Mouse (Mus musculus) MEL (cell line): Measurements from ENCODE around the gene Mtrf1. TPM values are rescaled to one million over a fixed set of nuclear protein-coding genes. Genes with fewer than 3 reads are reported as not detected.
A peak's percentile ranks its signal among the peaks of the same experiment; 100 is the strongest.

Experiments
- DNase-seq: peaks from one replicate; pipeline ENCODE4 v3.0.0; 2011; ENCODE audit warnings: low read depth, low spot score
- H3K27ac ChIP-seq: 2 replicates; pipeline ENCODE4 v1.5.1; 2012; ENCODE audit warnings: low read depth, mild to moderate bottlenecking, control low read depth, low read length, moderate library complexity; ENCODE audit not compliant: control insufficient read depth
- H3K27me3 ChIP-seq, 2 experiments: fragments of 150-350 bp in 1 of 2; sonication (generic) in 1 of 2; 2 replicates each; pipeline ENCODE4 v1.6.1; 2012; ENCODE audit warnings: low read length in 2 of 2, mild to moderate bottlenecking in 2 of 2, improper control_type of control experiment in 1 of 2, moderate library complexity in 1 of 2; ENCODE audit not compliant: insufficient read depth in 2 of 2, control insufficient read depth in 1 of 2
- H3K36me3 ChIP-seq, 2 experiments: 2 replicates each; pipeline ENCODE4 v1.6.1; 2012 to 2014; ENCODE audit warnings: low read length in 2 of 2, improper control_type of control experiment in 1 of 2, inconsistent platforms in 1 of 2, mild to moderate bottlenecking in 1 of 2; ENCODE audit not compliant: insufficient read depth in 2 of 2, control insufficient read depth in 1 of 2
- H3K4me1 ChIP-seq, 2 experiments: fragments of 150-350 bp in 1 of 2; sonication (generic) in 1 of 2; 2 replicates each; pipeline ENCODE4 v1.6.1; 2012; ENCODE audit warnings: low read length in 2 of 2, improper control_type of control experiment in 1 of 2, mild to moderate bottlenecking in 1 of 2; ENCODE audit not compliant: insufficient read depth in 2 of 2, control insufficient read depth in 1 of 2
- H3K4me3 ChIP-seq, 2 experiments: fragments of 150-350 bp in 1 of 2; sonication (generic) in 1 of 2; 2 replicates each; pipeline ENCODE4 v1.5.1; 2012; ENCODE audit warnings: low read depth in 2 of 2, low read length in 2 of 2, mild to moderate bottlenecking in 2 of 2, moderate library complexity in 2 of 2, control low read depth in 1 of 2, improper control_type of control experiment in 1 of 2; ENCODE audit not compliant: control insufficient read depth in 1 of 2, insufficient read depth in 1 of 2
- H3K79me2 ChIP-seq: 2 replicates; pipeline ENCODE4 v1.6.1; 2012; ENCODE audit warnings: mild to moderate bottlenecking, low read length, moderate library complexity; ENCODE audit not compliant: control insufficient read depth, poor library complexity, insufficient read depth
- H3K9ac ChIP-seq: 2 replicates; pipeline ENCODE4 v1.6.1; 2012; ENCODE audit warnings: low read depth, mild to moderate bottlenecking, control low read depth, low read length, moderate library complexity; ENCODE audit not compliant: control insufficient read depth, poor library complexity, severe bottlenecking
- H3K9me3 ChIP-seq: fragments of 150-350 bp; sonication (generic); replicated peaks from 2 replicates; pipeline ENCODE4 v1.6.1; 2012; ENCODE audit warnings: mild to moderate bottlenecking, low read length, improper control_type of control experiment, moderate library complexity; ENCODE audit not compliant: insufficient read depth
- CHD1 ChIP-seq: IDR thresholded peaks from 2 replicates; pipeline ENCODE4 v1.6.1; 2012; ENCODE audit warnings: low read depth, mild to moderate bottlenecking, inconsistent platforms, low read length, improper control_type of control experiment
- CTCF ChIP-seq, 3 experiments: IDR thresholded peaks in 2 of 3; conservative IDR thresholded peaks in 1 of 3; 2 replicates each; pipeline ENCODE4 v1.5.1; 2011 to 2012; ENCODE audit warnings: low read length in 3 of 3, low read depth in 2 of 3, mild to moderate bottlenecking in 2 of 3, improper control_type of control experiment in 1 of 3, inconsistent platforms in 1 of 3, mixed read lengths in 1 of 3, moderate library complexity in 1 of 3; ENCODE audit not compliant: control insufficient read depth in 1 of 3, insufficient read depth in 1 of 3, poor library complexity in 1 of 3, severe bottlenecking in 1 of 3
- EP300 ChIP-seq, 2 experiments: IDR thresholded peaks; 2 replicates each; pipeline ENCODE4 v1.6.1; 2011; ENCODE audit warnings: improper control_type of control experiment in 2 of 2, low read length in 2 of 2, low read depth in 1 of 2, mild to moderate bottlenecking in 1 of 2
- ETS1 ChIP-seq: IDR thresholded peaks from 2 replicates; pipeline ENCODE4 v1.6.1; 2012; ENCODE audit warnings: low read depth, mild to moderate bottlenecking, inconsistent platforms, low read length, improper control_type of control experiment, moderate library complexity
- GABPA ChIP-seq: IDR thresholded peaks from 2 replicates; pipeline ENCODE4 v1.6.1; 2012; ENCODE audit warnings: low read depth, mild to moderate bottlenecking, inconsistent platforms, low read length, improper control_type of control experiment, moderate library complexity
- GATA1 ChIP-seq: IDR thresholded peaks from 2 replicates; pipeline ENCODE4 v1.6.1; 2011; ENCODE audit warnings: low read depth, low read length, improper control_type of control experiment
- HCFC1 ChIP-seq: IDR thresholded peaks from 2 replicates; pipeline ENCODE4 v1.6.1; 2012; ENCODE audit warnings: low read depth, mild to moderate bottlenecking, inconsistent platforms, low read length, improper control_type of control experiment, moderate library complexity
- JUND ChIP-seq: IDR thresholded peaks from 2 replicates; pipeline ENCODE4 v1.6.1; 2011; ENCODE audit warnings: low read depth, mild to moderate bottlenecking, improper control_type of control experiment, low read length
- KAT2A ChIP-seq: conservative IDR thresholded peaks from 2 replicates; pipeline ENCODE4 v1.6.1; 2012; ENCODE audit warnings: low read depth, low read length, improper control_type of control experiment, inconsistent platforms
- MAFK ChIP-seq: IDR thresholded peaks from 2 replicates; pipeline ENCODE4 v1.6.1; 2011; ENCODE audit warnings: low read depth, mild to moderate bottlenecking, low read length, improper control_type of control experiment, borderline replicate concordance
- MAX ChIP-seq: IDR thresholded peaks from 2 replicates; pipeline ENCODE4 v1.6.1; 2011; ENCODE audit warnings: low read length, improper control_type of control experiment
- MAZ ChIP-seq: IDR thresholded peaks from 2 replicates; pipeline ENCODE4 v1.6.1; 2012; ENCODE audit warnings: low read depth, mild to moderate bottlenecking, inconsistent platforms, low read length, improper control_type of control experiment
- MEF2A ChIP-seq: IDR thresholded peaks from 2 replicates; pipeline ENCODE4 v1.6.1; 2014; ENCODE audit warnings: low read depth, mild to moderate bottlenecking, inconsistent platforms, low read length, improper control_type of control experiment; ENCODE audit not compliant: poor library complexity, insufficient replicate concordance, severe bottlenecking; ENCODE audit errors: extremely low read depth
- MXI1 ChIP-seq: IDR thresholded peaks from 2 replicates; pipeline ENCODE4 v1.6.1; 2011; ENCODE audit warnings: mild to moderate bottlenecking, low read depth, low read length, improper control_type of control experiment
- MYB ChIP-seq: IDR thresholded peaks from 2 replicates; pipeline ENCODE4 v1.6.1; 2011; ENCODE audit warnings: mild to moderate bottlenecking, low read depth, low read length, improper control_type of control experiment
- MYC ChIP-seq: IDR thresholded peaks from 2 replicates; pipeline ENCODE4 v1.6.1; 2011; ENCODE audit warnings: low read depth, mild to moderate bottlenecking, low read length, improper control_type of control experiment, moderate library complexity
- NELFE ChIP-seq: IDR thresholded peaks from 2 replicates; pipeline ENCODE4 v1.6.1; 2011; ENCODE audit warnings: low read depth, low read length, improper control_type of control experiment
- NRF1 ChIP-seq: IDR thresholded peaks from 2 replicates; pipeline ENCODE4 v1.6.1; 2014; ENCODE audit warnings: low read depth, mild to moderate bottlenecking, inconsistent platforms, low read length, improper control_type of control experiment, moderate library complexity; ENCODE audit not compliant: poor library complexity, insufficient read depth, severe bottlenecking
- POLR2AphosphoS5 ChIP-seq: IDR thresholded peaks from 2 replicates; pipeline ENCODE4 v1.6.1; 2012; ENCODE audit warnings: low read depth, borderline replicate concordance, mild to moderate bottlenecking, inconsistent platforms, low read length, moderate library complexity, mixed read lengths
- RAD21 ChIP-seq: IDR thresholded peaks from 2 replicates; pipeline ENCODE4 v1.6.1; 2011; ENCODE audit warnings: mild to moderate bottlenecking, low read depth, low read length, improper control_type of control experiment
- SIN3A ChIP-seq: IDR thresholded peaks from 2 replicates; pipeline ENCODE4 v1.6.1; 2012; ENCODE audit warnings: low read length, improper control_type of control experiment, inconsistent platforms
- SMC3 ChIP-seq: IDR thresholded peaks from 2 replicates; pipeline ENCODE4 v1.6.1; 2011; ENCODE audit warnings: low read depth, low read length, improper control_type of control experiment
- TBP ChIP-seq: IDR thresholded peaks from 2 replicates; pipeline ENCODE4 v1.8.0; 2011; ENCODE audit warnings: low read depth, low read length, improper control_type of control experiment
- TCF12 ChIP-seq: IDR thresholded peaks from 2 replicates; pipeline ENCODE4 v1.6.1; 2014; ENCODE audit warnings: low read depth, mild to moderate bottlenecking, inconsistent platforms, low read length, improper control_type of control experiment, moderate library complexity
- UBTF ChIP-seq: IDR thresholded peaks from 2 replicates; pipeline ENCODE4 v1.6.1; 2012; ENCODE audit warnings: low read depth, mild to moderate bottlenecking, inconsistent platforms, low read length, improper control_type of control experiment, moderate library complexity, borderline replicate concordance; ENCODE audit not compliant: insufficient read depth
- USF1 ChIP-seq: IDR thresholded peaks from 2 replicates; pipeline ENCODE4 v1.6.1; 2014; ENCODE audit warnings: low read depth, mild to moderate bottlenecking, inconsistent platforms, low read length, improper control_type of control experiment, moderate library complexity
- USF2 ChIP-seq, 2 experiments: IDR thresholded peaks; 2 replicates each; pipeline ENCODE4 v1.6.1; 2011 to 2012; ENCODE audit warnings: improper control_type of control experiment in 2 of 2, low read length in 2 of 2, borderline replicate concordance in 1 of 2, inconsistent platforms in 1 of 2, low read depth in 1 of 2, mild to moderate bottlenecking in 1 of 2; ENCODE audit not compliant: insufficient read depth in 1 of 2
- ZC3H11A ChIP-seq: IDR thresholded peaks from 2 replicates; pipeline ENCODE4 v1.6.1; 2012; ENCODE audit warnings: low read depth, mild to moderate bottlenecking, inconsistent platforms, low read length, improper control_type of control experiment
- ZKSCAN1 ChIP-seq: IDR thresholded peaks from 2 replicates; pipeline ENCODE4 v1.6.1; 2012; ENCODE audit warnings: low read depth, mild to moderate bottlenecking, inconsistent platforms, low read length, improper control_type of control experiment, moderate library complexity
- ZMIZ1 ChIP-seq: IDR thresholded peaks from 2 replicates; pipeline ENCODE4 v1.6.1; 2012; ENCODE audit warnings: low read depth, mild to moderate bottlenecking, inconsistent platforms, low read length, improper control_type of control experiment, moderate library complexity
- ZNF384 ChIP-seq: IDR thresholded peaks from 2 replicates; pipeline ENCODE4 v1.6.1; 2012; ENCODE audit warnings: low read depth, mild to moderate bottlenecking, inconsistent platforms, low read length, improper control_type of control experiment
- polyA plus RNA-seq, 2 experiments: library from polyadenylated mRNA; stranded (reverse) in 1 of 2; unstranded in 1 of 2; fragments of >175 nt in 1 of 2; fragments of >200 nt in 1 of 2; gene quantifications; 2 replicates each; pipeline versions ENCODE4 v1.2.1 to v1.2.4; 2012; ENCODE audit warnings: low replicate concordance in 2 of 2, low read depth in 1 of 2; ENCODE audit not compliant: insufficient read length in 2 of 2, insufficient read depth in 1 of 2, missing spikeins in 1 of 2
- total RNA-seq: library from RNA; depleted of rRNA; stranded (reverse); fragments of 300-350 nt; gene quantifications from 2 replicates; pipeline ENCODE4 v1.2.3, GENCODE M21; 2012

The Mtrf1 gene
- total and polyA plus RNA-seq, 3 experiments, result 4.0 to 4.9 TPM; not detected in 1

DNA sequence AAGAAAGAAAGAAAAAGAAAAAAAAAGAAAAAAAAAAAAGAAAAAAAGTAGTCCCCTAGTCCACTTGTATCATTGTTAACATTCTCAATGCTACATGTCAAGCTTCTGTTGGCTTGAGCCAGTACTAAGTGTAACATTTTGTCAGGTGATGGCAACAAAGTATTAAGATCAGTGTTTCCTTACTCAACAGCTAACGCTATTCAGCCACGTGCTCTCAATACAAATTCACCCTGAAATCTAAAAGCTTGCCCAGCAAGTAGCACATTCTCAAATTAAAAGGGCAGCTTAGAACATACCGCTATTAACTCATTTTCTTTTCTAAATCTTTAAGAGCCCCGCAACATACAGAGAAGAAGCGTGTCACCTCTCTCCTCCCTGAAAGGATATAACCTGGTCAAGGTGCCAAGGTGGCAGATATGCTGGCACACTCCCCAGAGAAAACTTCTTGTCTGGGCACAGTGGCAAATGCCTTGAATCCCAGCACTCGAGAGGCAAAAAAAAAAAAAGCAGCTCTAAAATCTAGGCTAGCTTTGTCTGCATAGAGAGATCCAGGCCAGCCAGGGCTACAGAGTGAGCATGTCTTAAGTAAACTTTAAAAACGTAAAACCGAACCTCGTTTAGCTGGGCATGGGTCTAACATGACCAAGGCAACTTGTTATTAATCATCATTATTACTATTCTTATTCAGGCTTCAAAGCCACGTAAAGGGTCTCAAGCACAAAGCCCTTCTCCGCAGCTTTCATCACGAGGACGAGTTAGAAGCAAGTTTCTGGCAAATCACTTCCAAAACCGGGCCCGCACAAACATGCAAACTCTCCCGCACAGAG, 7.9 kb upstream of the Mtrf1 start:
- peak; percentile 72 for DNase-seq
- H3K36me3 ChIP-seq, result peaks cover 12 to 34% of the 10 kb centered on the region in 2 experiments
- TF ChIP-seq GATA1, result no peak
- peak; percentile 53; the same call in 1 of the 2 replicates for TF ChIP-seq SIN3A
- TF ChIP-seq TCF12, result no peak
- TF ChIP-seq USF2 (IDR thresholded peaks at IDR 0.05; ENCODE audit: borderline replicate concordance in 1 of 2, insufficient read depth in 1 of 2, low read depth in 1 of 2, low read length in 2 of 2), result no peak
- TF ChIP-seq RAD21, result no peak
- peak; percentile 84 for TF ChIP-seq ZNF384
- no peak for TF ChIP-seq NELFE
- TF ChIP-seq POLR2AphosphoS5, result no peak
- peak; percentile 53 for TF ChIP-seq USF1
- peak; percentile 94 for TF ChIP-seq MXI1
- no peak for TF ChIP-seq MEF2A
- peak; percentile 94 for TF ChIP-seq MYC
- no peak for TF ChIP-seq HCFC1
- no peak for TF ChIP-seq KAT2A
- TF ChIP-seq SMC3, result no peak
- no peak for TF ChIP-seq EP300 (IDR thresholded peaks at IDR 0.05; ENCODE audit: low read depth in 1 of 2, low read length in 2 of 2)
- TF ChIP-seq ZC3H11A, result no peak
- no peak for TF ChIP-seq MAZ
- no peak for TF ChIP-seq NRF1
- 0 out of 2 replicates have a peak, but pooled peaks have one; percentile 23 for TF ChIP-seq MYB
- no peak for TF ChIP-seq MAFK
- TF ChIP-seq ZKSCAN1, result no peak
- TF ChIP-seq GABPA, result no peak
- TF ChIP-seq UBTF, result no peak
- no peak for TF ChIP-seq CTCF (IDR thresholded peaks at IDR 0.05 in 2 of 3, conservative IDR thresholded peaks at IDR 0.05 in 1 of 3; ENCODE audit: control insufficient read depth in 1 of 3, insufficient read depth in 1 of 3, low read depth in 2 of 3, low read length in 3 of 3, poor library complexity in 1 of 3, severe bottlenecking in 1 of 3)
- no peak for TF ChIP-seq TBP
- TF ChIP-seq ZMIZ1, result no peak
- TF ChIP-seq MAX, result peak; percentile 93
- TF ChIP-seq JUND, result no peak
- no peak; the same call in 1 of the 2 replicates for TF ChIP-seq CHD1
- TF ChIP-seq ETS1, result no peak
- peaks cover 36% of the 10 kb centered on the region for H3K79me2 ChIP-seq
- H3K4me1 ChIP-seq, result peaks cover 8 to 10% of the 10 kb centered on the region in 2 experiments
- H3K27ac ChIP-seq, result peak overlapping the region; percentile 87
- H3K9me3 ChIP-seq, result no peaks in the 10 kb centered on the region
- H3K27me3 ChIP-seq, result no peaks in the 10 kb centered on the region
- H3K4me3 ChIP-seq, result peak overlapping the region; percentile 91 to 96
- peak overlapping the region; percentile 92 for H3K9ac ChIP-seq
